9 mouse cellular contexts compared by ENCODE assay signal in genomic region chr6:36809311-36809726, GRCm38 (mm10). TPM values are rescaled to one million over a fixed set of nuclear protein-coding genes. Genes with fewer than 3 reads are reported as not detected.
A peak's percentile ranks its signal among the peaks of the same experiment; 100 is the strongest.
DNase-seq lines count a peak whose midpoint lies in the region; ATAC-seq and TF ChIP-seq lines count a peak whose summit lies in the region.
"Had no signal": no experiment of that assay in that cellular context is flagged by ENCODE, and none has a peak within 500 bp of the region (broad histone marks: within the 10 kb centered on the region; RNA-seq: fewer than 3 reads in every experiment).

No protein-coding gene starts in this region.

- ATAC-seq in forebrain, embryonic 11.5 days (replicated peaks; ENCODE audit: low FRiP score): peak; percentile 42
- ATAC-seq in liver, embryonic 14.5 days (ENCODE audit: insufficient read depth): no peak
- ATAC-seq in megakaryocyte-erythroid progenitor cell, adult 5-6 weeks (replicated peaks; ENCODE audit: low FRiP score, low TSS enrichment, poor library complexity, severe bottlenecking): no peak

- no peaks in the 10 kb centered on the region for H3K36me3 ChIP-seq in forebrain, embryonic 11.5 days (ENCODE audit: control insufficient read depth, insufficient read depth, low read length)
- no peaks in the 10 kb centered on the region for H3K36me3 ChIP-seq in liver, embryonic 14.5 days (replicated peaks; ENCODE audit: control insufficient read depth, insufficient read depth, low read depth)

- peak overlapping the region; percentile 65 for H3K27ac ChIP-seq in forebrain, embryonic 11.5 days (ENCODE audit: low read depth, low read length)
- no peak overlapping the region for H3K27ac ChIP-seq in liver, embryonic 14.5 days

- H3K4me3 ChIP-seq in forebrain, embryonic 11.5 days (ENCODE audit: low read depth, low read length): peak overlapping the region; percentile 52
- peak overlapping the region; percentile 18 to 43 for H3K4me3 ChIP-seq in liver, embryonic 14.5 days (ENCODE audit: insufficient read depth in 1 of 2, low read depth in 2 of 2, low read length in 2 of 2)

- TF ChIP-seq CTCF in liver, embryonic 14.5 days (IDR thresholded peaks at IDR 0.05; ENCODE audit: low read depth): no peak

- peak overlapping the region; percentile 80 for H3K9ac ChIP-seq in forebrain, embryonic 11.5 days (ENCODE audit: low read length)
- no peak overlapping the region for H3K9ac ChIP-seq in liver, embryonic 14.5 days (replicated peaks)

- peak; percentile 32 for DNase-seq in adrenal gland, postnatal 25 days
- no peak for DNase-seq in adrenal gland, postnatal 4 days (ENCODE audit: low spot score in 2 of 2)
- DNase-seq in brain, adult 2 months (ENCODE audit: low read depth, low spot score): peak; percentile 81
- peak; percentile 59 for DNase-seq in forebrain, embryonic 11.5 days (ENCODE audit: low spot score)
- peak; percentile 25 for DNase-seq in kidney, adult 18-20 months
- no peak for DNase-seq in liver, embryonic 14.5 days (ENCODE audit: low read depth in 3 of 3, low spot score in 3 of 3)
- peak; percentile 55 for DNase-seq in retina, postnatal 1 day

- H3K9me3 ChIP-seq in forebrain, embryonic 11.5 days (ENCODE audit: control insufficient read depth, low read length): no peaks in the 10 kb centered on the region
- no peaks in the 10 kb centered on the region for H3K9me3 ChIP-seq in liver, embryonic 14.5 days (ENCODE audit: control insufficient read depth, low read length)

- H3K4me2 ChIP-seq in forebrain, embryonic 11.5 days (ENCODE audit: low read depth, low read length, severe bottlenecking): peak overlapping the region; percentile 78
- H3K4me2 ChIP-seq in liver, embryonic 14.5 days (ENCODE audit: low read depth): peak overlapping the region; percentile 26; the same call in 1 of the 2 replicates

- no peak for TF ChIP-seq EP300 in liver, embryonic 14.5 days (IDR thresholded peaks at IDR 0.05; ENCODE audit: low read depth)

- peaks cover 5% of the 10 kb centered on the region; the same call in 1 of the 2 replicates for H3K4me1 ChIP-seq in forebrain, embryonic 11.5 days (replicated peaks; ENCODE audit: control insufficient read depth, insufficient read depth, low read length)
- H3K4me1 ChIP-seq in liver, embryonic 14.5 days (replicated peaks; ENCODE audit: control insufficient read depth in 2 of 2, insufficient read depth in 2 of 2, low read length in 1 of 2): no peaks in the 10 kb centered on the region
- H3K4me1 ChIP-seq: megakaryocyte, embryonic 14.5 days had no signal

- WGBS in forebrain, embryonic 11.5 days: under 1% methylated on average over 7 of the region's 7 CpGs
- WGBS in liver, embryonic 14.5 days (ENCODE audit: insufficient replicate concordance): 28% methylated on average over 7 of the region's 7 CpGs

- peaks cover 3% of the 10 kb centered on the region; the same call in 1 of the 2 replicates for H3K27me3 ChIP-seq in forebrain, embryonic 11.5 days (ENCODE audit: control insufficient read depth, insufficient read depth, low read length)
- H3K27me3 ChIP-seq in liver, embryonic 14.5 days (ENCODE audit: control insufficient read depth, insufficient read depth, low read length): peaks cover 6% of the 10 kb centered on the region; the same call in 1 of the 2 replicates

RNA-seq across cellular contexts. Expression of gene Ptn, which starts 0.7 kb away (rescaled TPM):
- 48.5 and 67.4 TPM in 2 replicates for total RNA-seq in adrenal gland, postnatal 25 days (2021)
- 100 to 1,000 TPM in 1 of 2 experiments, 10 to 100 TPM in 1; 99.9 to 148 TPM for total RNA-seq in adrenal gland, postnatal 4 days (2021)
- polyA plus RNA-seq in forebrain, embryonic 11.5 days (2014; fragmentation: Nextera tagmentation; extraction: Ambion mirVana): 188 and 192 TPM in 2 replicates
- 3.7 and 7.9 TPM in 2 replicates for polyA plus RNA-seq in liver, embryonic 14.5 days (2012; rRNA removed)
- 7.4 and 9.4 TPM in 2 replicates for polyA plus RNA-seq in liver, embryonic 14.5 days (2014; fragmentation: Nextera tagmentation; extraction: Ambion mirVana)
- not detected in 2 replicates for total RNA-seq in megakaryocyte-erythroid progenitor cell, adult 5-6 weeks (2014; fragmentation: Nextera tagmentation)
- 1.8 TPM in 1 of 2 replicates, not detected in the other for total RNA-seq in megakaryocyte-erythroid progenitor cell, adult 5-6 weeks (2017)

Comparison
In these comparisons a context has a peak if more than half of its experiments do, and no peak if none do; other contexts are left out.
1. DNase-seq: peak in adrenal gland, postnatal 25 days (single experiment), brain, adult 2 months (single experiment), forebrain, embryonic 11.5 days (single experiment), kidney, adult 18-20 months (single experiment) and retina, postnatal 1 day (single experiment); none in adrenal gland, postnatal 4 days (0 of 2) and liver, embryonic 14.5 days (0 of 3).
2. RNA of gene Ptn, which starts 0.7 kb away (total RNA-seq): 99.9 to 148 TPM in adrenal gland, postnatal 4 days and 48.5 to 67.4 TPM in adrenal gland, postnatal 25 days; 1.8 TPM in megakaryocyte-erythroid progenitor cell, adult 5-6 weeks; every median in the first group is over 10 times any median in the second.